Mouse (Mus musculus): Measurements from ENCODE around the gene Usp24. TPM values are rescaled to one million over a fixed set of nuclear protein-coding genes. Genes with fewer than 3 reads are reported as not detected.

Gene Usp24
- total and polyA plus RNA-seq, 2 experiments from 2014 or later, result 10.2 to 28.6 TPM

- Histone ChIP-seq H3K4me1 (ENCODE audit: insufficient read depth, low read length) (peaks cover 16% of the 10 kb centered on the region; the same call in 1 of the 2 replicates), H3K9me3 (ENCODE audit: low read length) (no peaks in the 10 kb centered on the region), H3K27ac (ENCODE audit: low read depth, low read length) (peak overlapping the region; percentile 88), H3K9ac (replicated peaks; ENCODE audit: low read length, poor library complexity, severe bottlenecking) (peak overlapping the region; percentile 98), H3K4me3 (ENCODE audit: low read depth, low read length) (peak overlapping the region; percentile 95), H3K36me3 (ENCODE audit: insufficient read depth, low read length) (no peaks in the 10 kb centered on the region), H3K4me2 (ENCODE audit: low read depth, low read length, poor library complexity, severe bottlenecking) (peak overlapping the region; percentile 87), H3K27me3 (ENCODE audit: insufficient read depth, low read length) (no peaks in the 10 kb centered on the region)
- ATAC-seq (ENCODE audit: low FRiP score) (peak; percentile 77), DNase-seq (ENCODE audit: low spot score) (peak; percentile 43)
- TF ChIP-seq CTCF (IDR thresholded peaks at IDR 0.05), result no peak
- WGBS, result under 1% methylated on average over 51 of the region's 81 CpGs
Observed at GRCm38 (mm10) chr4:106316351-106317178, 552 bp downstream of the Usp24 start.

GRCm38 (mm10) chr4:106317179-106318055 lies 1.4 kb downstream of the Usp24 start:
- ATAC-seq (ENCODE audit: low FRiP score), result peak; percentile 18; the same call in 1 of the 2 replicates
- Histone ChIP-seq H3K4me2 (ENCODE audit: low read depth, low read length, poor library complexity, severe bottlenecking) (peak overlapping the region; percentile 87), H3K4me3 (ENCODE audit: low read depth, low read length) (peak overlapping the region; percentile 95), H3K27ac (ENCODE audit: low read depth, low read length) (peak overlapping the region; percentile 88), H3K27me3 (ENCODE audit: insufficient read depth, low read length) (no peaks in the 10 kb centered on the region), H3K9ac (replicated peaks; ENCODE audit: low read length, poor library complexity, severe bottlenecking) (peak overlapping the region; percentile 98), H3K9me3 (ENCODE audit: low read length) (no peaks in the 10 kb centered on the region), H3K4me1 (ENCODE audit: insufficient read depth, low read length) (peaks cover 16% of the 10 kb centered on the region; the same call in 1 of the 2 replicates), H3K36me3 (ENCODE audit: insufficient read depth, low read length) (no peaks in the 10 kb centered on the region)
- TF ChIP-seq CTCF (IDR thresholded peaks at IDR 0.05), result no peak
- no peak for DNase-seq (ENCODE audit: low spot score)
- WGBS, result 15% methylated on average over 19 of the region's 19 CpGs

GRCm38 (mm10) chr4:106318208-106318607 lies 2.2 kb downstream of the Usp24 start:
- TF ChIP-seq CTCF (IDR thresholded peaks at IDR 0.05), result no peak
- no peak for DNase-seq (ENCODE audit: low spot score)
- peaks cover 16% of the 10 kb centered on the region; the same call in 1 of the 2 replicates for H3K4me1 ChIP-seq (ENCODE audit: insufficient read depth, low read length)
- no peaks in the 10 kb centered on the region for H3K27me3 ChIP-seq (ENCODE audit: insufficient read depth, low read length)
- no peaks in the 10 kb centered on the region for H3K9me3 ChIP-seq (ENCODE audit: low read length)
- H3K27ac ChIP-seq (ENCODE audit: low read depth, low read length), result no peak overlapping the region
- H3K4me3 ChIP-seq (ENCODE audit: low read depth, low read length), result peak overlapping the region; percentile 95; the same call in 1 of the 2 replicates
- H3K36me3 ChIP-seq (ENCODE audit: insufficient read depth, low read length), result no peaks in the 10 kb centered on the region
- H3K9ac ChIP-seq (replicated peaks; ENCODE audit: low read length, poor library complexity, severe bottlenecking), result no peak overlapping the region
- ATAC-seq (ENCODE audit: low FRiP score), result no peak
- peak overlapping the region; percentile 87 for H3K4me2 ChIP-seq (ENCODE audit: low read depth, low read length, poor library complexity, severe bottlenecking)
- WGBS, result 74% methylated on average over 4 of the region's 4 CpGs

GRCm38 (mm10) chr4:106318976-106319375 lies 3.0 kb downstream of the Usp24 start:
- no peak for ATAC-seq (ENCODE audit: low FRiP score)
- no peak for TF ChIP-seq CTCF (IDR thresholded peaks at IDR 0.05)
- Histone ChIP-seq H3K4me2 (ENCODE audit: low read depth, low read length, poor library complexity, severe bottlenecking) (0 out of 2 replicates have a peak overlapping the region, but pooled peaks have one; percentile 87), H3K27ac (ENCODE audit: low read depth, low read length) (no peak overlapping the region), H3K36me3 (ENCODE audit: insufficient read depth, low read length) (no peaks in the 10 kb centered on the region), H3K9ac (replicated peaks; ENCODE audit: low read length, poor library complexity, severe bottlenecking) (no peak overlapping the region), H3K4me1 (ENCODE audit: insufficient read depth, low read length) (peaks cover 16% of the 10 kb centered on the region; the same call in 1 of the 2 replicates), H3K4me3 (ENCODE audit: low read depth, low read length) (no peak overlapping the region), H3K27me3 (ENCODE audit: insufficient read depth, low read length) (no peaks in the 10 kb centered on the region), H3K9me3 (ENCODE audit: low read length) (no peaks in the 10 kb centered on the region)
- DNase-seq (ENCODE audit: low spot score), result no peak
- WGBS, result 90% methylated on average over 6 of the region's 6 CpGs

- DNase-seq (ENCODE audit: low spot score) (no peak), ATAC-seq (ENCODE audit: low FRiP score) (no peak)
- H3K36me3 ChIP-seq (ENCODE audit: insufficient read depth, low read length), result no peaks in the 10 kb centered on the region
- no peak overlapping the region for H3K4me3 ChIP-seq (ENCODE audit: low read depth, low read length)
- no peak for TF ChIP-seq CTCF (IDR thresholded peaks at IDR 0.05)
- H3K27me3 ChIP-seq (ENCODE audit: insufficient read depth, low read length), result no peaks in the 10 kb centered on the region
- H3K4me2 ChIP-seq (ENCODE audit: low read depth, low read length, poor library complexity, severe bottlenecking), result no peak overlapping the region
- 90% methylated on average over 10 of the region's 10 CpGs for WGBS
- H3K9me3 ChIP-seq (ENCODE audit: low read length), result no peaks in the 10 kb centered on the region
- peaks cover 12% of the 10 kb centered on the region; the same call in 1 of the 2 replicates for H3K4me1 ChIP-seq (ENCODE audit: insufficient read depth, low read length)
- no peak overlapping the region for H3K27ac ChIP-seq (ENCODE audit: low read depth, low read length)
- H3K9ac ChIP-seq (replicated peaks; ENCODE audit: low read length, poor library complexity, severe bottlenecking), result no peak overlapping the region
Observed at GRCm38 (mm10) chr4:106322846-106323245, 6.8 kb downstream of the Usp24 start.
